Mouse (Mus musculus): ENCODE measurements around the gene Ache.
"Not testable (repeated sequence)": the region's sequence is repeated elsewhere in the genome, so short reads cannot be mapped to it uniquely, and the experiment has no call there.

Ache gene

GRCm38 (mm10) chr5:137287032-137287952, at the start of gene Ache:
TSS of gene Ache (plus strand) at chr5:137287519.
- peak; percentile 45 for DNase-seq

- DNase-seq: no peak
Measured at GRCm38 (mm10) chr5:137263897-137264720, 23.2 kb upstream of the Ache start.

GRCm38 (mm10) chr5:137264787-137265186, 22.5 kb upstream of the Ache start:
- DNase-seq: no peak

- DNase-seq: no peak
Measured at GRCm38 (mm10) chr5:137268131-137268910, 19.0 kb upstream of the Ache start.

GRCm38 (mm10) chr5:137277360-137278342, 9.7 kb upstream of the Ache start:
- peak; percentile 34 for DNase-seq

GRCm38 (mm10) chr5:137284411-137284810, 2.9 kb upstream of the Ache start:
- not testable (repeated sequence) for DNase-seq

GRCm38 (mm10) chr5:137285045-137285444, 2.3 kb upstream of the Ache start:
- DNase-seq: peak; percentile 72

- no peak for DNase-seq
Measured at GRCm38 (mm10) chr5:137285986-137286385, 1.3 kb upstream of the Ache start.

- DNase-seq: peak; percentile 92
Measured at GRCm38 (mm10) chr5:137286655-137287031, 676 bp upstream of the Ache start.

GRCm38 (mm10) chr5:137287953-137288743, 829 bp downstream of the Ache start:
- peak; percentile 74 for DNase-seq

GRCm38 (mm10) chr5:137288999-137289470, 1.7 kb downstream of the Ache start:
- peak; percentile 80 for DNase-seq

- DNase-seq: peak; percentile 89
Measured at GRCm38 (mm10) chr5:137289591-137290365, 2.5 kb downstream of the Ache start.

GRCm38 (mm10) chr5:137290677-137291076, 3.4 kb downstream of the Ache start:
- peak; percentile 97 for DNase-seq

- DNase-seq: no peak
Measured at GRCm38 (mm10) chr5:137291381-137291926, 4.1 kb downstream of the Ache start.

- DNase-seq: peak; percentile 94
Measured at GRCm38 (mm10) chr5:137293282-137293681, 6.0 kb downstream of the Ache start.

GRCm38 (mm10) chr5:137293839-137294743, 6.8 kb downstream of the Ache start, which contains the start of gene Ufsp1:
TSS of gene Ufsp1 (plus strand) at chr5:137294629.
- DNase-seq: peak; percentile 96

- no peak for DNase-seq
Measured at GRCm38 (mm10) chr5:137294744-137295093, 7.4 kb downstream of the Ache start.

GRCm38 (mm10) chr5:137295296-137295695, 8.0 kb downstream of the Ache start:
- DNase-seq: no peak
